Mouse (Mus musculus) c-Kit-positive CD71-positive TER-119-positive erythroid progenitor cells, embryonic 14.5 days (primary cell): ENCODE results near the gene Gnao1.

Source experiments
- DNase-seq: peaks from one replicate; pipeline ENCODE4 v3.0.0-alpha.2; 2013; ENCODE audit warnings: low spot score

Gnao1 gene

DNA sequence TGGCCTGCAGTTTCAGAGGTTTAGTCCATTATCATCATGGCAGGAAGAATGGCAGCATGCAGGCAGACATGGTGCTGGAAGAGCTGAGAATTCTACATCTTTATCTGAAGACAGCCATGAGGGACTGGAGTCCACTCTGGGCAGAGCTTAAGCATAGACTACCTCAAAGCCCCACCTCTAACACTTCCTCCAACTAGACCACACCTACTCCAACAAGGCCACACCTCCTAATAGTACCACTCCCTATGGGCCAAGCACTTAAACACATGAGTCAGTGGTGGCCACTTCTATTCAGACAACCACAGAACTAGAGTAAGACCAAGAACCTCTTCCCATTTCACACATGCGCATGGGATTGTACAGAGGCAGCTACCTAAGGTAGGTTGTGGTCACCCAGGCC, 136.6 kb downstream of the Gnao1 start:
- DNase-seq: no peak

GRCm38 (mm10) chr8:93950133-93950532, 140.4 kb downstream of the Gnao1 start:
- no peak for DNase-seq

GRCm38 (mm10) chr8:93952511-93952910, 142.7 kb downstream of the Gnao1 start:
- DNase-seq: no peak

- DNase-seq: no peak
Measured at GRCm38 (mm10) chr8:93958402-93958801, 148.6 kb downstream of the Gnao1 start.

DNA sequence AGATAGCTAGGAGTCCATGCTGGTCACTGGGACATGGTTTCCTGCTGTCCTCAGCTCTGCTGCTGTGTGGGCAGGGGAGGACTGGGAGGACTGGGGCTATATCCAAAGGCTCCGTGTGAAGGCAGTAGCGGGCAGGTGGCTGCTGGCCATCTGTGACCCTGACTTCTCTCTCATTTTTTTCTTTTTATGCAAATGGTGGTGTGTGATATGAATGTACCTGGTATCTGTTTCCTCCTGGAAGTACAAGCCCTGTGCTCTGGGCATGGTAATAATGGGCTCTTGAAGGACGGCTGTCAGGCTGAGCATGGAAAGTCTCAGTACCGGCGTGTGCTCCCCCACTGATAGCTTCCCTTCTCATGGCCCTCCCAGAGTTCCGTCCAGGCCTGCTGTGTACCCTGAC, 151.1 kb downstream of the Gnao1 start:
- DNase-seq: no peak

GRCm38 (mm10) chr8:93968293-93968692, 158.5 kb downstream of the Gnao1 start:
- no peak for DNase-seq

DNA sequence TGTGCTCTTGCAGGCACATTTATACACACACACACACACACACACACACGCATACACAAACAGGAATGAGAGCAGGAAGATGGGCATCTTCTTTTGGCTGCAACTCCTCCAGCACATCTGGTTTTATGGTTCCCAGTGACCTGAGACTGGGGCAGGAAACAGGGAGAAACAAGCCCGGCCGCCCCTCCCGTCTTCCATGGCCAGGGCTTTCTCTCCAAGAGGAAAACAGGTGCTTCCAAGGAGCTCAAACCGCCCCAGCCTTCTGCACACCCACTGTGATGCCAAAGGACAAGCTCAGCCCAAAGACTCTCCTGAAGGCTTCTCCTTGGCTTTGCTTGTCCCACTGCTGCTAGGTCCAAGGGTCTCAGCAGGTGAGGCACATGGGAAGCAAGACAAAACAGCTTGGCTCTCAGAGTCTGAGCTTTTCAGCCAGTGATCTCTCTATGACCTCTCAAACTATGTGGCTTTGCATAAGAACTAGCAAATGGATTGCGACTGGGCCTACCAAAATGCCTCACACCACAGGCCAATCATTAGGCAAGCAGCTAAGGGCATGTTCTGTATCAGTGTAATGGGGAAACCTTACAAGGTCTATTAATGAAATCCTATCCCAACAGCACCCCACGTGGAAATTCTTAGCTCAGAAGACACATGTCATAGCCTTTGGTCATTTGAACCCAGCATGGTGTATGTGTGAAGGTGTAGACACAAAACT, 160.0 kb downstream of the Gnao1 start:
- no peak for DNase-seq

- no peak for DNase-seq
Measured at GRCm38 (mm10) chr8:93971451-93971850, 161.7 kb downstream of the Gnao1 start.

GRCm38 (mm10) chr8:93972211-93972610, 162.4 kb downstream of the Gnao1 start:
- DNase-seq: no peak

GRCm38 (mm10) chr8:93972971-93973734, 163.4 kb downstream of the Gnao1 start:
- no peak for DNase-seq

GRCm38 (mm10) chr8:93973831-93974375, 164.1 kb downstream of the Gnao1 start:
- no peak for DNase-seq

GRCm38 (mm10) chr8:93974602-93975186, 164.9 kb downstream of the Gnao1 start:
- no peak for DNase-seq

GRCm38 (mm10) chr8:93975358-93975757, 165.6 kb downstream of the Gnao1 start:
- DNase-seq: no peak

DNA sequence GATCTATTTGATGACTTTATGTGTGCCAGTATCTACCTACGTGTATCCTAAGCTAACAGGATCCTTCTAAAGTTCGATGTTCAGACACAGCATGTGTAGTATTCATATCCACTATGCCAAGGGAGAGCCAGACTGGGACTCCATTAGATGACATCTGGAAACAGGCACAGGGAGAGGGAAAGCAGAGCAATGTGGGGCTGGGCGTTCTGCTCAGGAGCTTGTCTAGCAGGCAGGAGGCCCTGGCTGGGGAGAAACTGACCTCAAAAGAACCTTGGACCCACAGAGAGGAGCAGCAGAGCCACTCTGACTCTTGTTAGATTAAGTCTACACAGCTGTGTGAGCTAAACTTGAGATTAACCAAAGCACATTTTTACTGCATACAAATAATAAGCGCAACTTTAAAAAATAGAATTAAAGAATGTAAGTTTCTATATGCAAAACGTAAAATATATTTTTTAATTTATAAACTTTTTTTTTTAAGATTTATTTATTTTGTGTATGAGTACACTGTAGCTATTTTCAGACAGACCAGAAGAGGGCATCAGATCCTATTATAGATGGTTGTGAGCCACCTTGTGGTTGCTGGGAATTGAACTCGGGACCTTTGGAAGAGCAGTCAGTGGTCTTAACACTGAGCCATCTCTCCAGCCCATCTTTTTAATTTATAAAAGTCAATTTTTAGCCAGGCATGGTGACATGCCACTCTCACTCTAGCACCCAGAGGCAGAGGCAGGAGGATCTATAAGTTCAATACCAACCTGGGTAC, 166.9 kb downstream of the Gnao1 start:
- DNase-seq: no peak

DNA sequence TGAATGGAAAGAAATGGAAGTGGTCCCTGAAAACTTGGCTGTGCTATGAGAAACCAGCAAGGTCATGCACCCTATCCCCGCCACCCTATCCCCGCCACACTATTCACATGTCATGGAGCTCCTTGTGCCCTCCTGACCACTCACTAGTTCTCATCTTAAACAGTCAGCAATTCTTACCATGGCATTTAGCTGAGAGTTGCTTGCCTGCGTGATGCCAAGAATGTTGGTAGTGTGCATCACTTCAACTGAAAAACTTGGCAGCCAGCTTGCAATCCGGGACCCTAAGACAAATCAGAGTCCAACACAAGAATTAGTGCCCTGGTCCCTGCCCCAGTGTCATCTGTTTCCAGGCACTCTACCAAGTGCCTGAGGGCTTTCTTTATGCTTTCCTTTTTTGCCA, 170.4 kb downstream of the Gnao1 start:
- no peak for DNase-seq

DNA sequence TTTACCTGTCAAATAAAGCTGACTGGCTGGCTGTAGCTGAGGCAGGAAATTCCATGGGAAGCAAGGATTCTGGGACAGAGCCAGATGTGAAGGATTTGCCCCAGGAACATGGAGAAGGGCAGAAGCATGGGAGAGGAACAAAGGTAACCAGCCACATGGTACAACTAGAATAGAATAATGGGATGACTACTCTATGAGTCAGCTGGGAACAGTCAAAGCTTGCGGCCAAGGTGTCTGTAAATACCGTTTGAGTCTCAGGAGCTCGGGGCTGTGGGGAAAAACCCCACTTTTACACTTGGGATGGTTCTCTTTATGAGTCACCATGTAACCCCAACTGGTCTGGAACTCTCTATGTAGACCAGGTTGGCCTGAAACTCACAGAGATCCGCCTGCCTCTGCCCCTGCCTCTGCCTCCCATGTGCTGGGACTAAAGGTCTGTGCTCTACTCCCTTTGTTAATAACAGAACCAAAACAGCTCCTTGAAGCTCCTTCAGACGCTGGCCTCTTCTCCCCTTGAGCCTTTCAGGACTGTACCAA, 172.0 kb downstream of the Gnao1 start:
- DNase-seq: no peak

- no peak for DNase-seq
Measured at GRCm38 (mm10) chr8:93983827-93984226, 174.1 kb downstream of the Gnao1 start.

GRCm38 (mm10) chr8:93984731-93985130, 175.0 kb downstream of the Gnao1 start:
- DNase-seq: no peak

GRCm38 (mm10) chr8:93989739-93990138, 180.0 kb downstream of the Gnao1 start:
- no peak for DNase-seq

DNA sequence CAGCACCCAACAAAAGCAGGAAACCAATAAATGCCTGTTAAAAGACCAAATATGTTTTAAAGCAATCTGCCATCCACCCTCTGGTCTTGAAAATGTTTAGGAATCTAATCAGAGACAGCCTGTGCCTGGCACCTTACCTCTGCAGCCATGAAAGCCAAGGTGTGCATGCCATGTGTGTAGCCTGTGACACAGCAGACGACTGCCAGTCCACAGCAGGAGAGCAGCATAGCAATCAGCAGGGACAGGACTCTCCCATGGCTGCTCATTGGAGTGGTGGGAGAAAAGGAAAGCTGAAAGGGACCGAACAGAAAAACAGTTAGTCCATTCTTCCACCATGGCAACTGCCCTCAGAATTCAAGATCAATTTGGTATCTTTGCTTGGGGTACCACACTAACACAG, 189.2 kb downstream of the Gnao1 start:
- no peak for DNase-seq

DNA sequence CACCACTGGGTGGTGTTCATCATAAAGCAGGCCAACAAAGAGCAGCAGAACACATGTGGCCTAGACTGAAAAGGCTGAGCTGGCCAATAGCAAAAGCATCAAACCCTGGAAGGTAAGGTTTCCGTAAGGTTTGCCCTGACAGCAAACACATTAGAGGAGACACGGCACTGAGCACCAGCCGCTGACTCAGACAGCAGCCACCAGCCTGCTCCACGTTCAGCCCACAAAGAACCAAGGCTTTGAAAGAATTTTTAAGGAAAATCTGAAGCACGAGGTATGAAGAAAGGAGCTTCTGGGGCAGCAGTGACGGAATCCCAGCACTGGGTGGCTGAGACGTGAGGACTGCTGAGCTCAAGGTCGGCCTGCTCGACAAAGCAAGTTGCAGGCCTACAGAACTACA, 194.4 kb downstream of the Gnao1 start:
- DNase-seq: no peak
